Mouse (Mus musculus) limb, embryonic 14.5 days (tissue): Measurements from ENCODE around the gene Ubl7. TPM values are rescaled to one million over a fixed set of nuclear protein-coding genes. Genes with fewer than 3 reads are reported as not detected.
A peak's percentile ranks its signal among the peaks of the same experiment; 100 is the strongest.

ENCODE experiments used
- ATAC-seq: fragments of 200-750 bp; cut with Nextera tagmentation; 2 replicates; pipeline ENCODE4 v1.8.0; 2017; ENCODE audit warnings: low read depth, moderate number of reproducible peaks, moderate TSS enrichment; ENCODE audit not compliant: low FRiP score
- DNase-seq: peaks from one replicate; pipeline ENCODE4 v3.0.0-alpha.2; 2015; ENCODE audit warnings: low spot score
- H3K27ac ChIP-seq: fragments of 300-500 bp; sonication (generic); replicated peaks from 2 replicates; pipeline ENCODE4 v1.5.1; 2014; ENCODE audit warnings: low read depth, mild to moderate bottlenecking, low read length, moderate library complexity, mixed read lengths
- H3K27me3 ChIP-seq: fragments of 300-500 bp; sonication (generic); 2 replicates; pipeline ENCODE4 v1.6.1; 2014; ENCODE audit warnings: low read length, mixed read lengths; ENCODE audit not compliant: control insufficient read depth, insufficient read depth
- H3K36me3 ChIP-seq: fragments of 300-500 bp; sonication (generic); 2 replicates; pipeline ENCODE4 v1.6.1; 2014; ENCODE audit warnings: mild to moderate bottlenecking, low read length, moderate library complexity, mixed read lengths; ENCODE audit not compliant: control insufficient read depth, insufficient read depth
- H3K4me1 ChIP-seq: fragments of 300-500 bp; sonication (generic); 2 replicates; pipeline ENCODE4 v1.6.1; 2014; ENCODE audit warnings: antibody characterized with exemption, low read length, mixed read lengths; ENCODE audit not compliant: control insufficient read depth, insufficient read depth
- H3K4me2 ChIP-seq: fragments of 300-500 bp; sonication (generic); replicated peaks from 2 replicates; pipeline ENCODE4 v1.6.1; 2014; ENCODE audit warnings: low read depth, mild to moderate bottlenecking, low read length, moderate library complexity; ENCODE audit not compliant: severe bottlenecking
- H3K4me3 ChIP-seq: fragments of 300-500 bp; sonication (generic); replicated peaks from 2 replicates; pipeline ENCODE4 v1.5.1; 2014; ENCODE audit warnings: low read length
- H3K9ac ChIP-seq: fragments of 300-500 bp; sonication (generic); 2 replicates; pipeline ENCODE4 v1.6.1; 2014; ENCODE audit warnings: mild to moderate bottlenecking, low read depth, low read length, moderate library complexity; ENCODE audit not compliant: severe bottlenecking
- H3K9me3 ChIP-seq: fragments of 300-500 bp; sonication (generic); 2 replicates; pipeline ENCODE4 v1.6.1; 2016; ENCODE audit warnings: low read length; ENCODE audit not compliant: control insufficient read depth
- POLR2A ChIP-seq: fragments of 200-500 bp; IDR thresholded peaks from 2 replicates; pipeline ENCODE4 v1.8.0; 2012; ENCODE audit warnings: inconsistent platforms, mild to moderate bottlenecking, moderate library complexity, borderline replicate concordance; ENCODE audit not compliant: insufficient read depth, insufficient read length; ENCODE audit errors: extremely low read depth
- WGBS: fragments of 180-500 bp; shearing (Covaris S2); extraction: QIAGEN DNeasy Blood & Tissue Kit; methylation state at CpG from one replicate; pipeline ENCODE4 v1.1.7; 2014; 5-methylcytosine and 5-hydroxymethylcytosine counted together
- polyA plus RNA-seq, 2 experiments: library from polyadenylated mRNA; depleted of rRNA in 1 of 2; stranded (reverse) in 1 of 2; unstranded in 1 of 2; fragments of >200 nt; fragmentation: Nextera tagmentation in 1 of 2; extraction: Ambion mirVana in 1 of 2; gene quantifications; 2 replicates each; pipeline versions ENCODE4 v1.2.1 to v1.2.3; 2012 to 2014

Ubl7 gene
- polyA plus RNA-seq, 2 experiments: 76.7 to 99.0 TPM

GRCm38 (mm10) chr9:57932253-57932652 is 21.5 kb downstream of the Ubl7 start:
- Histone ChIP-seq H3K9ac (no peak overlapping the region), H3K4me3 (no peak overlapping the region), H3K27ac (no peak overlapping the region), H3K27me3 (no peaks in the 10 kb centered on the region), H3K36me3 (peaks cover 35% of the 10 kb centered on the region), H3K4me1 (no peaks in the 10 kb centered on the region), H3K4me2 (no peak overlapping the region), H3K9me3 (no peaks in the 10 kb centered on the region)
- TF ChIP-seq POLR2A: no peak
- ATAC-seq (no peak), DNase-seq (no peak)
- 75% methylated on average over 3 of the region's 3 CpGs for WGBS

- ATAC-seq (no peak), DNase-seq (no peak)
- Histone ChIP-seq H3K9me3 (no peaks in the 10 kb centered on the region), H3K4me3 (no peak overlapping the region), H3K36me3 (peaks cover 28% of the 10 kb centered on the region), H3K4me1 (no peaks in the 10 kb centered on the region), H3K9ac (no peak overlapping the region), H3K27me3 (no peaks in the 10 kb centered on the region), H3K4me2 (no peak overlapping the region), H3K27ac (no peak overlapping the region)
- WGBS: 75% methylated on average over 6 of the region's 6 CpGs
- no peak for TF ChIP-seq POLR2A
Measured at GRCm38 (mm10) chr9:57932831-57933602, 22.2 kb downstream of the Ubl7 start.

- H3K4me1 ChIP-seq: peaks cover 8% of the 10 kb centered on the region
- 0 out of 2 replicates have a peak, but pooled peaks cover 2% of the 10 kb centered on the region for H3K36me3 ChIP-seq
- H3K27ac ChIP-seq: no peak overlapping the region
- no peak overlapping the region for H3K9ac ChIP-seq
- no peaks in the 10 kb centered on the region for H3K9me3 ChIP-seq
- 29% methylated on average over 6 of the region's 6 CpGs for WGBS
- H3K27me3 ChIP-seq: peaks cover 18% of the 10 kb centered on the region
- H3K4me2 ChIP-seq: no peak overlapping the region
- H3K4me3 ChIP-seq: no peak overlapping the region
- TF ChIP-seq POLR2A: no peak
- DNase-seq (peak; percentile 83), ATAC-seq (peak; percentile 68; the same call in 1 of the 2 replicates)
Measured at GRCm38 (mm10) chr9:57935683-57936437, 25.1 kb downstream of the Ubl7 start.

GRCm38 (mm10) chr9:57937171-57937570 is 26.4 kb downstream of the Ubl7 start:
- no peak overlapping the region for H3K4me2 ChIP-seq
- H3K4me1 ChIP-seq: peaks cover 12% of the 10 kb centered on the region
- H3K36me3 ChIP-seq: no peaks in the 10 kb centered on the region
- H3K4me3 ChIP-seq: no peak overlapping the region
- no peaks in the 10 kb centered on the region for H3K9me3 ChIP-seq
- ATAC-seq (no peak), DNase-seq (no peak)
- H3K27me3 ChIP-seq: peaks cover 31% of the 10 kb centered on the region
- no peak overlapping the region for H3K9ac ChIP-seq
- WGBS: 86% methylated on average over 4 of the region's 4 CpGs
- H3K27ac ChIP-seq: no peak overlapping the region
- no peak for TF ChIP-seq POLR2A

- Histone ChIP-seq H3K36me3 (no peaks in the 10 kb centered on the region), H3K9ac (no peak overlapping the region), H3K4me2 (no peak overlapping the region), H3K9me3 (no peaks in the 10 kb centered on the region), H3K4me1 (peaks cover 12% of the 10 kb centered on the region), H3K27ac (no peak overlapping the region), H3K27me3 (peaks cover 35% of the 10 kb centered on the region), H3K4me3 (no peak overlapping the region)
- DNase-seq (no peak), ATAC-seq (no peak)
- 44% methylated on average over 6 of the region's 6 CpGs for WGBS
- no peak for TF ChIP-seq POLR2A
Measured at GRCm38 (mm10) chr9:57937651-57938050, 26.9 kb downstream of the Ubl7 start.
